Mouse (Mus musculus): ENCODE results near the gene Map3k15.

DNA sequence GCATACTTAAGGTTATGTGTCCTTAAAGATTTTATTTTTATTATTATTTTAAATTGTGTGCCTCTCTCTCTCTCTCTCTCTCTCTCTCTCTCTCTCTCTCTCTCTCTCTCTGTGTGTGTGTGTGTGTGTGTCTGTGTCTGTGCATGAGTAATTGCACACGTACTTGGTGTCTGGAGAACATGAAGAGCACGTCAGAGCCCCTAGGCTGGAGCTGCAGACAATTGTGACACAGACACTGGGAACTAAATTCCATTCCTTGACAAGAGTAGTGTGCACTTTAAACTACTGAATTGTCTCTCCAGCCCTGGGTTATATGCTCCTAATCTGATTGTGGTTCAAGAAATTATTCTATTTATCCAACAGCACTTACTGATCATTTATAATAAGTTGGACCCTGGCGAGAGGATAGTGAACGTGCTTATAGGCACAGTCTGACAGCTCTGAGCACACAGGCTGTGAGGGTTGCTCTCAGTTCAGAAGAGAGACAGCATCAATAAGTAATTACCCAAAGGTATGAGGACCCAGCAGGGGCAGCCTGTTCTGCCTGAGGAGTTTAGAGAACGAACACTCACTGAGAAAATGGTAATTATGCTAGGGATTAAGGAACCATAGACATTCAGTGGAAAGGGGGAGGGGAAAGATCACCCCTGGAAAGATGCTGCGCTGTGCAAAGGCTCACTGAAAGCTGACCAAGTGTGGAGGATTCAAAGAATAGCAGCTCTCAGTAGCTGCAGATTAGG lies 178.2 kb downstream of the Map3k15 start:
- TF ChIP-seq POLR2A (IDR thresholded peaks at IDR 0.05; ENCODE audit: control insufficient read depth, extremely low read depth, insufficient read depth, low read length, poor library complexity), result no peak
- TF ChIP-seq CTCF (IDR thresholded peaks at IDR 0.05; ENCODE audit: borderline replicate concordance, control insufficient read depth, extremely low read depth, insufficient read depth, low read length, poor library complexity), result no peak
